Mouse (Mus musculus): Measurements from ENCODE around the gene Prr12. TPM values are rescaled to one million over a fixed set of nuclear protein-coding genes. Genes with fewer than 3 reads are reported as not detected.

The Prr12 gene
- polyA plus RNA-seq, 1 experiment = 16.1 TPM

- DNase-seq (ENCODE audit: low read depth in 1 of 2, low spot score in 2 of 2) = no peak
- peaks cover 38% of the 10 kb centered on the region for H3K36me3 ChIP-seq (ENCODE audit: control insufficient read depth, insufficient read depth, low read length)
- WGBS = 79% methylated on average over 3 of the region's 3 CpGs
- no peaks in the 10 kb centered on the region for H3K27me3 ChIP-seq (ENCODE audit: control insufficient read depth, insufficient read depth, low read length)
- no peaks in the 10 kb centered on the region for H3K4me1 ChIP-seq (ENCODE audit: control insufficient read depth, insufficient read depth, insufficient read length)
- H3K4me3 ChIP-seq (ENCODE audit: extremely low read depth, insufficient read depth, insufficient read length) = no peak overlapping the region
- H3K27ac ChIP-seq (ENCODE audit: insufficient read depth, low read length) = no peak overlapping the region
- TF ChIP-seq POLR2A (IDR thresholded peaks at IDR 0.05; ENCODE audit: low read depth, low read length) (no peak), CTCF (IDR thresholded peaks at IDR 0.05; ENCODE audit: extremely low read depth, insufficient read depth, insufficient read length, insufficient replicate concordance) (no peak)
Observed at GRCm38 (mm10) chr7:45035631-45036030, 17.1 kb downstream of the Prr12 start.

- DNase-seq (ENCODE audit: low read depth in 1 of 2, low spot score in 2 of 2) = no peak
- WGBS = 94% methylated on average over 19 of the region's 19 CpGs
- TF ChIP-seq POLR2A (IDR thresholded peaks at IDR 0.05; ENCODE audit: low read depth, low read length) (no peak), CTCF (IDR thresholded peaks at IDR 0.05; ENCODE audit: extremely low read depth, insufficient read depth, insufficient read length, insufficient replicate concordance) (no peak)
- Histone ChIP-seq H3K4me1 (ENCODE audit: control insufficient read depth, insufficient read depth, insufficient read length) (no peaks in the 10 kb centered on the region), H3K27me3 (ENCODE audit: control insufficient read depth, insufficient read depth, low read length) (no peaks in the 10 kb centered on the region), H3K36me3 (ENCODE audit: control insufficient read depth, insufficient read depth, low read length) (peaks cover 42% of the 10 kb centered on the region), H3K27ac (ENCODE audit: insufficient read depth, low read length) (no peak overlapping the region), H3K4me3 (ENCODE audit: extremely low read depth, insufficient read depth, insufficient read length) (no peak overlapping the region)
Observed at GRCm38 (mm10) chr7:45033722-45034359, 18.8 kb downstream of the Prr12 start.

GRCm38 (mm10) chr7:45030857-45031256 lies 21.8 kb downstream of the Prr12 start:
- Histone ChIP-seq H3K4me1 (ENCODE audit: control insufficient read depth, insufficient read depth, insufficient read length) (no peaks in the 10 kb centered on the region), H3K4me3 (ENCODE audit: extremely low read depth, insufficient read depth, insufficient read length) (no peak overlapping the region), H3K27me3 (ENCODE audit: control insufficient read depth, insufficient read depth, low read length) (no peaks in the 10 kb centered on the region), H3K27ac (ENCODE audit: insufficient read depth, low read length) (no peak overlapping the region), H3K36me3 (ENCODE audit: control insufficient read depth, insufficient read depth, low read length) (peaks cover 51% of the 10 kb centered on the region)
- TF ChIP-seq POLR2A (IDR thresholded peaks at IDR 0.05; ENCODE audit: low read depth, low read length) = no peak
- no peak for TF ChIP-seq CTCF (IDR thresholded peaks at IDR 0.05; ENCODE audit: extremely low read depth, insufficient read depth, insufficient read length, insufficient replicate concordance)
- WGBS = 93% methylated on average over 8 of the region's 8 CpGs
- no peak for DNase-seq (ENCODE audit: low read depth in 1 of 2, low spot score in 2 of 2)

- no peak for TF ChIP-seq CTCF (IDR thresholded peaks at IDR 0.05; ENCODE audit: extremely low read depth, insufficient read depth, insufficient read length, insufficient replicate concordance)
- no peak for TF ChIP-seq POLR2A (IDR thresholded peaks at IDR 0.05; ENCODE audit: low read depth, low read length)
- DNase-seq (ENCODE audit: low read depth in 1 of 2, low spot score in 2 of 2) = no peak
- Histone ChIP-seq H3K4me3 (ENCODE audit: extremely low read depth, insufficient read depth, insufficient read length) (no peak overlapping the region), H3K27ac (ENCODE audit: insufficient read depth, low read length) (no peak overlapping the region), H3K36me3 (ENCODE audit: control insufficient read depth, insufficient read depth, low read length) (peaks cover 50% of the 10 kb centered on the region), H3K27me3 (ENCODE audit: control insufficient read depth, insufficient read depth, low read length) (no peaks in the 10 kb centered on the region), H3K4me1 (ENCODE audit: control insufficient read depth, insufficient read depth, insufficient read length) (no peaks in the 10 kb centered on the region)
- WGBS = 91% methylated on average over 6 of the region's 6 CpGs
Observed at GRCm38 (mm10) chr7:45029995-45030394, 22.7 kb downstream of the Prr12 start.

DNA sequence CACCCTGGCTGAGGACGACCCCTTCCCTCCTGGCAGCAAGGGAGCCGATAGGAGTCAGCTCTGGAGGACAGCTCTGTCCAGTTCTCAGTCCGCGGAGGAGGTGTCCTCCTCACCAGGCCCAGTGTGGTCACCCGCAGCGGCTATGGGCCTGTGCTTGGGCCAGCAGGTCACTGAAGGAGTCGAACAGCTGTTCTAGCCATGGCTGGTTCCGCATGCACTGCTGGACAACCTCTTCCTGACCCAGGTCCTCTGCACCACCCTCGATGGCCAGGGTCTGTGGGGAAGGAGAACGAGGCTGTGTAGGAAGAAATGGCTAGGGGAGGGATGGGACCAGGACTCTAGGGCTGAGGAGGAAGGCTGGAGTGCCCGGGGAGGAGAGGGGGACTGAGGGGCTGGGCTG lies 24.3 kb downstream of the Prr12 start:
- peaks cover 36% of the 10 kb centered on the region for H3K36me3 ChIP-seq (ENCODE audit: control insufficient read depth, insufficient read depth, low read length)
- WGBS = 95% methylated on average over 11 of the region's 11 CpGs
- TF ChIP-seq POLR2A (IDR thresholded peaks at IDR 0.05; ENCODE audit: low read depth, low read length) (no peak), CTCF (IDR thresholded peaks at IDR 0.05; ENCODE audit: extremely low read depth, insufficient read depth, insufficient read length, insufficient replicate concordance) (no peak)
- no peak overlapping the region for H3K4me3 ChIP-seq (ENCODE audit: extremely low read depth, insufficient read depth, insufficient read length)
- no peaks in the 10 kb centered on the region for H3K27me3 ChIP-seq (ENCODE audit: control insufficient read depth, insufficient read depth, low read length)
- H3K27ac ChIP-seq (ENCODE audit: insufficient read depth, low read length) = no peak overlapping the region
- H3K4me1 ChIP-seq (ENCODE audit: control insufficient read depth, insufficient read depth, insufficient read length) = no peaks in the 10 kb centered on the region
- DNase-seq (ENCODE audit: low read depth in 1 of 2, low spot score in 2 of 2) = no peak

DNA sequence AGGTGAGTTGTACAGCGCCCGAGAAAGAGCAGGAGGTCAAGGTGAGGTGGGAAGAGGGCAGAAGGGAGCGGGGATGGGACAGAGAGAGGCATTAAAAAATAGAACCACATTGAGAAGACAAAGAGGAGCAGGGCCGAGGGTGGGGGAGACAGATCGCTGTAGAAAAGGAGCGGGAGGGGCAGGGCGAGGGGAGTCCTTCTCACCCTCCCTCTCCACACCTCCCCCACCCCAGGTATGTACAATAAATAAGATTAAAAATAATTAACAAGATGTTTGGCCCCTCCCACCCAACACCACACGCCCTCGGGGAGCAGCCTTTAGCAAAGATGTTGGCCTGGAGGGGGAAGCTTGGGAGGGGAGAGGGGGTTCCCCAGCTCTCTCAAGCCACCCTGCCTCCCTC lies 24.9 kb downstream of the Prr12 start:
- Histone ChIP-seq H3K27ac (ENCODE audit: insufficient read depth, low read length) (no peak overlapping the region), H3K4me1 (ENCODE audit: control insufficient read depth, insufficient read depth, insufficient read length) (no peaks in the 10 kb centered on the region), H3K36me3 (ENCODE audit: control insufficient read depth, insufficient read depth, low read length) (peaks cover 33% of the 10 kb centered on the region), H3K27me3 (ENCODE audit: control insufficient read depth, insufficient read depth, low read length) (no peaks in the 10 kb centered on the region), H3K4me3 (ENCODE audit: extremely low read depth, insufficient read depth, insufficient read length) (no peak overlapping the region)
- WGBS = 96% methylated on average over 9 of the region's 9 CpGs
- DNase-seq (ENCODE audit: low read depth in 1 of 2, low spot score in 2 of 2) = no peak
- TF ChIP-seq POLR2A (IDR thresholded peaks at IDR 0.05; ENCODE audit: low read depth, low read length) = no peak
- no peak for TF ChIP-seq CTCF (IDR thresholded peaks at IDR 0.05; ENCODE audit: extremely low read depth, insufficient read depth, insufficient read length, insufficient replicate concordance)

DNA sequence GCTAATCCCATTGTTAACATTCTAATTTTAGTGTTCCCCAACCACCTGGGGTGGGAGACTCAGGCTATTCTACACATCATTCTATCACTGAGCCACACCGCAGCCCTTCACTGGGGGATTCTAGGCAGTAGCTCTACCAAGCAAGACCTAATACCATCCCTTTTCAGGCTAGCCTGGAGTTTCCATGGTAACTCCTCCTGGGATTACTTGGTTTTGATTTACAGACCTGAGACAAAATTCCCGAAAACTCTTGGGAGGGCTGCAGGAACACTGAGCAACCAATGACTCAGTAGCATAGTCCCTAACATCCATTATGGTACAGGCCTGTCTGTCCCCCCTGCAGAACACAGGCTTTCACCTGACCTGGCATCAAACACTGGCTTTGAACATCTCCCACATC lies 26.4 kb downstream of the Prr12 start:
- Histone ChIP-seq H3K27me3 (ENCODE audit: control insufficient read depth, insufficient read depth, low read length) (no peaks in the 10 kb centered on the region), H3K4me3 (ENCODE audit: extremely low read depth, insufficient read depth, insufficient read length) (no peak overlapping the region), H3K27ac (ENCODE audit: insufficient read depth, low read length) (no peak overlapping the region), H3K4me1 (ENCODE audit: control insufficient read depth, insufficient read depth, insufficient read length) (no peaks in the 10 kb centered on the region), H3K36me3 (ENCODE audit: control insufficient read depth, insufficient read depth, low read length) (peaks cover 27% of the 10 kb centered on the region)
- 88% methylated on average over 2 of the region's 2 CpGs for WGBS
- no peak for DNase-seq (ENCODE audit: low read depth in 1 of 2, low spot score in 2 of 2)
- TF ChIP-seq POLR2A (IDR thresholded peaks at IDR 0.05; ENCODE audit: low read depth, low read length) = no peak
